Mouse (Mus musculus) central nervous system, embryonic 14 days (tissue): Measurements from ENCODE around the gene Olfr1195. TPM values are rescaled to one million over a fixed set of nuclear protein-coding genes. Genes with fewer than 3 reads are reported as not detected.

Source experiments
- polyA plus RNA-seq: library from polyadenylated mRNA; depleted of rRNA; stranded (reverse); fragments of >200 nt; gene quantifications from 2 replicates; pipeline ENCODE4 v1.2.3, GENCODE M21; 2012; rRNA removed

Gene Olfr1195
- not detected in 2 replicates for polyA plus RNA-seq

DNA sequence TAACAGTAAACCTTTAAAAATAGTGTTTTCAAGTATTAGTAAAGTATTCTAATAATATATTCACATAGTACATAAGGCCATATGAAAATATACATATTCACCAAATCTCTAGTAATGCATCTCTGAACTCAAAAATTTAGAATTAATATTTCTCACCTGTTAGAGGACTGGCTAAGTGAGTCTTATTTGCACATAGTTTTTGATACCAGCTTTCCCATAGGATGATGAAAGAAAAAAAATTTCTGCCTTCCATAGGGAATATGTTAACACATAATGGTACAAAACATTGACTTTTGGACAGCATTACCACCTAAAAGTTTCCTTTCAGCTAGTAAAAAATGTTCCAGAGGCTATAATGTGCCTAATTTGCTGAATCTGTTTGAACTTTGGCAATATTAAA lies at the start of gene Olfr1195:
TSS of gene Olfr1195 (minus strand) at position 101 of the 400 bp plus-strand sequence.

DNA sequence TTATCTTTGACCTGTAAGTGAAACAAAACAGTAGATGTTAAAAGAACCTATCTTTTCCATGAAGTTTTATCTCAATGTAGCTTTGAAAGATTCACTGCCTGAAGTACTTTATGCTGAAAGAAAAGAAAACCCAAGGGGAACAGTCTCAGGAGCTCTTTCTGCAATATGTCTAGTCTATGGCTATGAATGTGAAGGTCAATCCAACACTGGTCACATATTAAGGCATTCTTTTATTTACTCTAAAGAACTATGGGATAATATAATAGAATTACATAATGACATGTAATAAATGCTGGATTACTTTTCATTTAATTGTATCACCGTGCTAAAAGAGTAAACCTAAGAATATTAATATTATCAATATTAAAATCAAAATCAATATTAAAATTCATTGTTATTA lies 43.3 kb upstream of the Olfr1195 start, which contains the start of gene Olfr1197:
TSS of gene Olfr1197 (minus strand) at position 101 of the 400 bp plus-strand sequence.

DNA sequence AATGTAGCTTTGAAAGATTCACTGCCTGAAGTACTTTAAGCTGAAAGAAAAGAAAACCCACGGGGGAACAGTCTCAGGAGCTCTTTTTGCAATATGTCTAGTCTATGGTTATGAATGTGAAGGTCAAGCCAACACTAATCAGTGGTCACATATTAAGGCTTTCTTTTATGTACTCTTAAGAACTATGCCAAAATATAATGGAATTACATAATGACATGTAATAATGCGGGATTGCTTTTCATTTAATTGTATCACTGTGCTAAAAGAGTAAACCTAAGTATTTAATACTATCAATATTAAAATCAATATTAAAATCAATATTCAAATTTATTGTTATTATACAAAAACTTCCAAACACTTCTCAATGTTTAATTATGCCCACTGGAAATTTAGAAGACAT lies 15.5 kb upstream of the Olfr1195 start, which contains the start of gene Olfr1196:
TSS of gene Olfr1196 (minus strand) at position 101 of the 400 bp plus-strand sequence.

DNA sequence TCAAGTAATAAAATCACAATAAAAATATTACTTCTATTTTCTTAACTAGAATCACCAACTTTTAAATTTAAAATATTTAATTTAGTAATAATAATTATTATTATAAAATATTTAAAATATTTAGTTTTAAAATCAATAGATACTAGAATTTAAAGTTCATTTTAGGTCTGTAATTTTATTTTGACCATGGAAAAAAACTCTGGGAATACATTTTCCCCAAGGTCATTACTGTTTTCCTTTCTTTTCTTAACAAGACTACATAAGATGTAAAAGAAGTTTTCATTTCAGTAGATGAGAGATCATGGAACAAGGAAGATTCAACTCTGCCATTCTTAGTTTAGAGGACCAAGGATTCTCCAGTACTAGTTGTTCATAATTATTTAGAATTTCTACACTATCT lies 13.7 kb downstream of the Olfr1195 start, which contains the start of gene Olfr1193:
TSS of gene Olfr1193 (plus strand) at position 301 of the 400 bp plus-strand sequence.

DNA sequence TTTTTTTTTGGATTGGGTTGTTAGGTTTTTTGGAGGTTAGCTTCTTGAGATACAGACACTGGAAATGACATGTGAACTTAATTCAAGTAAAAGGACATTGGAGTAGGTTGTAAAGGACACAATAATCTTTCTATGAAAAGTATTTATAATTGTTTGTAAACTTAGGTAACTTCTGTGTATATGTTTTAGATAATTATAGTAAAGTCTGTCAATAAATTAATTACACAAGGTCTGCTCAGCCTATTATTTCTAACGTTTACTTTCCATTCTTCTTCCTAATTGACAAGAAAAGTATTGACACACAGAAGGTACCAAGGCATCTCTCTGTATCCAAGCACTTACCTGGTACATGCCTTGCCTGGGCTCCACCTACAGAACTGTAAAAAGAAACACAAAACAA lies 40.8 kb downstream of the Olfr1195 start, which contains the start of gene Olfr1192-ps1:
TSS of gene Olfr1192-ps1 (plus strand) at position 301 of the 400 bp plus-strand sequence.

DNA sequence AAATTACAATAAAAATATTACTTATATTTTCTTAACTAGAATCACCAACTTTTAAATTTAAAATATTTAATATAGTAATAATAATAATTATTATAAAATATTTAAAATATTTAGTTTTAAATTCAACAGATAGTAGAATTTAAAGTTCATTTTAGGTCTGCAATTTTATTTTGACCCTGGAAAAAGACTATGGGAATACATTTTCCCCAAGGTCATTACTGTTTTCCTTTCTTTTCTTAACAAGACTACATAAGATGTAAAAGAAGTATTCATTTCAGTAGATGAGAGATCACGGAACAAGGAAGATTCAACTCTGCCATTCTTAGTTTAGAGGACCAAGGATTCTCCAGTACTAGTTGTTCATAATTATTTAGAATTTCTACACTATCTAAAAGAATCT lies 48.7 kb downstream of the Olfr1195 start, which contains the start of gene Olfr1191-ps1:
TSS of gene Olfr1191-ps1 (plus strand) at position 301 of the 400 bp plus-strand sequence.

Other genes starting within 250 kb of the Olfr1195 start
- not detected in 2 replicates for gene Gm13757, start 240.1 kb downstream of the Olfr1195 start, polyA plus RNA-seq
- not detected in 2 replicates for gene Olfr1183, start 234.3 kb downstream of the Olfr1195 start, polyA plus RNA-seq
- not detected in 2 replicates for gene Olfr1184, start 205.6 kb downstream of the Olfr1195 start, polyA plus RNA-seq
- not detected in 2 replicates for gene Olfr1185-ps1, start 195.9 kb downstream of the Olfr1195 start, polyA plus RNA-seq
- not detected in 2 replicates for gene Olfr1186, start 170.6 kb downstream of the Olfr1195 start, polyA plus RNA-seq
- gene Olfr1188, start 132.3 kb downstream of the Olfr1195 start, polyA plus RNA-seq = not detected in 2 replicates
- gene Olfr1189, start 102.7 kb downstream of the Olfr1195 start, polyA plus RNA-seq = not detected in 2 replicates
- gene Olfr1191-ps1, start 48.6 kb downstream of the Olfr1195 start, polyA plus RNA-seq = not detected in 2 replicates
- not detected in 2 replicates for gene Olfr1192-ps1, start 40.7 kb downstream of the Olfr1195 start, polyA plus RNA-seq
- gene Olfr1193, start 13.6 kb downstream of the Olfr1195 start, polyA plus RNA-seq = not detected in 2 replicates
- not detected in 2 replicates for gene Olfr1196, start 15.4 kb upstream of the Olfr1195 start, polyA plus RNA-seq
- gene Olfr1197, start 43.2 kb upstream of the Olfr1195 start, polyA plus RNA-seq = not detected in 2 replicates
- gene Olfr1198, start 62.2 kb upstream of the Olfr1195 start, polyA plus RNA-seq = not detected in 2 replicates
- not detected in 2 replicates for gene Olfr1199, start 71.3 kb upstream of the Olfr1195 start, polyA plus RNA-seq
- not detected in 2 replicates for gene Olfr1200, start 81.3 kb upstream of the Olfr1195 start, polyA plus RNA-seq
- not detected in 2 replicates for gene Olfr1201, start 103.8 kb upstream of the Olfr1195 start, polyA plus RNA-seq
- not detected in 2 replicates for gene Olfr1202, start 125.3 kb upstream of the Olfr1195 start, polyA plus RNA-seq
- gene Olfr1205, start 140.6 kb upstream of the Olfr1195 start, polyA plus RNA-seq = not detected in 2 replicates
- gene Olfr1204, start 160.1 kb upstream of the Olfr1195 start, polyA plus RNA-seq = not detected in 2 replicates
- gene Olfr1206, start 174.0 kb upstream of the Olfr1195 start, polyA plus RNA-seq = not detected in 2 replicates
- not detected in 2 replicates for gene Olfr1208, start 213.1 kb upstream of the Olfr1195 start, polyA plus RNA-seq
- gene Olfr1209, start 226.0 kb upstream of the Olfr1195 start, polyA plus RNA-seq = not detected in 2 replicates
- gene Olfr1211, start 248.9 kb upstream of the Olfr1195 start, polyA plus RNA-seq = not detected in 2 replicates